Mouse (Mus musculus) CH12.LX (cell line): ENCODE measurements around the gene Fhit.

ENCODE experiments used
- BHLHE40 ChIP-seq: IDR thresholded peaks from 2 replicates; pipeline ENCODE4 v1.6.1; 2011; ENCODE audit warnings: mild to moderate bottlenecking, low read depth, low read length, improper control_type of control experiment
- CHD2 ChIP-seq: IDR thresholded peaks from 2 replicates; pipeline ENCODE4 v1.6.1; 2011; ENCODE audit warnings: low read length, improper control_type of control experiment
- CTCF ChIP-seq, 2 experiments: IDR thresholded peaks in 1 of 2; conservative IDR thresholded peaks in 1 of 2; 2 replicates each; pipeline ENCODE4 v1.5.1; 2011 to 2012; ENCODE audit warnings: low read depth in 2 of 2, low read length in 2 of 2, improper control_type of control experiment in 1 of 2, inconsistent platforms in 1 of 2, mild to moderate bottlenecking in 1 of 2, moderate library complexity in 1 of 2
- EP300 ChIP-seq: IDR thresholded peaks from 2 replicates; pipeline ENCODE4 v1.6.1; 2011; ENCODE audit warnings: low read length, improper control_type of control experiment
- JUND ChIP-seq: conservative IDR thresholded peaks from 2 replicates; pipeline ENCODE4 v1.6.1; 2011; ENCODE audit warnings: low read depth, low read length, improper control_type of control experiment
- KAT2A ChIP-seq: IDR thresholded peaks from 2 replicates; pipeline ENCODE4 v1.6.1; 2012; ENCODE audit warnings: low read length, improper control_type of control experiment, inconsistent platforms; ENCODE audit not compliant: insufficient replicate concordance
- MEF2A ChIP-seq: IDR thresholded peaks from 2 replicates; pipeline ENCODE4 v1.6.1; 2014; ENCODE audit warnings: low read depth, mild to moderate bottlenecking, inconsistent platforms, low read length, improper control_type of control experiment, borderline replicate concordance
- NELFE ChIP-seq: IDR thresholded peaks from 2 replicates; pipeline ENCODE4 v1.6.1; 2011; ENCODE audit warnings: low read depth, low read length, improper control_type of control experiment
- POLR2A ChIP-seq: IDR thresholded peaks from 2 replicates; pipeline ENCODE4 v1.6.1; 2011; ENCODE audit warnings: low read depth, mild to moderate bottlenecking, improper control_type of control experiment, low read length
- USF1 ChIP-seq: IDR thresholded peaks from 2 replicates; pipeline ENCODE4 v1.6.1; 2014; ENCODE audit warnings: low read depth, mild to moderate bottlenecking, inconsistent platforms, low read length, improper control_type of control experiment
- ZKSCAN1 ChIP-seq: IDR thresholded peaks from 2 replicates; pipeline ENCODE4 v1.6.1; 2012; ENCODE audit warnings: low read depth, inconsistent platforms, low read length, improper control_type of control experiment, borderline replicate concordance
- ZMIZ1 ChIP-seq: IDR thresholded peaks from 2 replicates; pipeline ENCODE4 v1.6.1; 2012; ENCODE audit warnings: low read depth, mild to moderate bottlenecking, inconsistent platforms, low read length, improper control_type of control experiment
- ZNF384 ChIP-seq: IDR thresholded peaks from 2 replicates; pipeline ENCODE4 v1.6.1; 2012; ENCODE audit warnings: low read depth, low read length, improper control_type of control experiment, inconsistent platforms

GRCm38 (mm10) chr14:10364281-10364680, 797.6 kb downstream of the Fhit start:
- TF ChIP-seq NELFE (no peak), ZKSCAN1 (no peak), JUND (no peak), BHLHE40 (no peak), CTCF (conservative IDR thresholded peaks at IDR 0.05 in 1 of 2, IDR thresholded peaks at IDR 0.05 in 1 of 2; ENCODE audit: low read depth in 2 of 2, low read length in 2 of 2) (no peak), MEF2A (no peak), POLR2A (no peak), ZNF384 (no peak), KAT2A (no peak), CHD2 (no peak), EP300 (no peak), ZMIZ1 (no peak), USF1 (no peak)
